Mouse (Mus musculus) heart, adult 11 months (tissue): ENCODE measurements around the gene Tbk1.

ENCODE experiments used
- DNase-seq: peaks from one replicate; pipeline ENCODE4 v3.0.0; 2022

The Tbk1 gene

DNA sequence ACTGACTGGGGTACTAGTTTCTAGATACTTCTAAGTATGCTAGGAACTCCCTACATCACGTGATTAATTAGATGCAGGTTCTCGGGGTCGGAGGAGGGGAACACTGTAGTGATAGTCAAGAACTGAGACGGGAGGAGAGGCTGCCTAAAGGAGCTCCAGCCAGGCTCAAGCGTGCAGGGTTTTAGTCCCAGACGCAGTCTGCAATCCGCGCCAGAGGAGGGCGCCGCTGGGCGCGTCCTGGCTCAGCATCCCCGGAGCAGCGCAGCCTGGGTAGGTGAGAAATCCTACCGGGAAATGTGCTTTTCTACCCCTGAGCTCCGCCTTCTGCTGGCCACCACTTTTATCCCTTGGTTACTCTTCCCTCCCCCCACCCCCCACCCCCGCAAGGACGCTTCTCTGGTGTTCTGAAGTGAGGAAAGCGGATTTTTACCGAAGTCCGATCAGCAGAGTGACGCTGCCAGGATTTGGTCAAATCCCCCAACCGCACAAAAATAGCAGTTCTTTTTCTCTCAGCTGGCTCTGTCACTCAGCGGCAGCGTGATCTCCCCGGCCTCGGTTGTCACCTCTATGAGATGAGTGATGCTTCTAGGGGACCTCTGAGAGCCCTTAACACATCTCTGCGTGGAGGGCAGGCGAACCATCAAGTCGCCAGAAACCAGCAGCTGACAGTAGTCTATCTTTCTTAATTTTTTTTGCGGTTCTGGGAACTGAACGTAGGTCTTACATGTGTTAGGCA lies 53.3 kb downstream of the Tbk1 start:
- peak; percentile 92 for DNase-seq

DNA sequence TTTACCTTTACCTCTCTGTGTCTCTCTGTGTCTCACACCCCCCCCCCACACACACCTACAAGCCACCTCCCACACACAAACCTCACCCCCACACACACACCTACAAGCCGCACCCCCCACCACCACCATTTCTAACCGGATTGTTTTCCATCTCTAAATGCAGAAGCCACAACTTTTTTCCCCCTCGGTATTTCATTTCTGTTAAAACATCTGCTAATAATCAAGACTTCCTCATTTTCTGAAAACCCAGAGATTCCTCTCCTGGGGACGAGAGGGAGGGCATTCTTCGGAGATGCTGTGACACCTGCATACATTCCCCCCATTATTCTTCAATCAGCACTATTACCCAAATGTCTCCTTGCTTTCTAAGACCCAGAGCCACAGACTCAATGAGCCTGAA lies 55.0 kb downstream of the Tbk1 start:
- DNase-seq = no peak

- DNase-seq = no peak
Measured at GRCm38 (mm10) chr10:121530365-121531003, 56.1 kb downstream of the Tbk1 start.

DNA sequence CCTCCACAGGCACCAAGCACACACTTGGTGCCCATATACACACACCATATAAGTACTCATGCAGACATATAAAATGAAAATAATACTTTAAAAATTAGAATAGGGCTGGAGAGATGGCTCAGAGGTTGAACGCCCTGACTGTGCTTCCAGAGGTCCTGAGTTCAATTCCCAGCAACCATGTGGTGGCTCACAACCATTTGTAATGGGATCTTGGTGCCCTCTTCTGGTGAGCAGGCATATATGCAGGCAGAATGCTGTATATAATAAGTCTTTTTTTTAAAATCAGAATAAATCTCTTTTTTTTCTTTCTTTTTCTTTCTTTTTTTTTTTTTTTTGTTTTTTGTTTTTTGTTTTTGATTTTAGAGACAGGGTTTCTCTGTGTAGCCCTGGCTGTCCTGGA lies 57.3 kb downstream of the Tbk1 start:
- no peak for DNase-seq

GRCm38 (mm10) chr10:121528470-121528869 lies 58.1 kb downstream of the Tbk1 start:
- DNase-seq = no peak

- no peak for DNase-seq
Measured at GRCm38 (mm10) chr10:121527114-121527513, 59.5 kb downstream of the Tbk1 start.

DNA sequence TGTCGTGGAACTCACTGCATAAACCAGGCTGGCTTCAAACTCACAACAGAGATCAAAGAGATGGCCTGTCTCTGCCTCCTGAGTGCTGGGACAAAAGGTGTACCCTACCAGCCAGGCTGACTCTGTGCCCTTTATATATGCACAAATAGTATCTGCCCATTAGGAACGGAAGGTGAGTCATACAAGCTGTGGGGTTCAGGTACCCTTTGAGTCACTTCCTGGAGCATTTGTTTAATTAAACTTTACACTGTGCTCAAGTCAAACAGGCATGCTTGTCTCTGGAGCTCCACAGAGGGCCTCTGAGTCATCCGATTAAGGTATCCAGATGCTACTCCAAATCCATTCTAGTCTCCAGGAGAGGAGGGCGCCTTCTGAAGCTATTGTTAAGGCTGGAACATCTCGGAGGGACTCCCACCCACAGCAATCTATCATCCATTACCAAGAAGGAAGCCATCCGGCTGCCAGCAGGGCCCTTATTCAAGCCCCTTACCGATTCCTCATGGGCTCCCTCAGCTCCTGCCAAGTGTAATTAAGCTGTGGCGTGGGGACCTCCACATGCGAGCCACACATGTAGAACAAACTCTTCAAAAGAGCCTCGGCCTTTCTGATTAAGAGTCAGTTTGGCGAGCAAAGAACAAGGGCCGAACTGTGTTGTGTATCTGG lies 65.5 kb downstream of the Tbk1 start:
- no peak for DNase-seq

DNA sequence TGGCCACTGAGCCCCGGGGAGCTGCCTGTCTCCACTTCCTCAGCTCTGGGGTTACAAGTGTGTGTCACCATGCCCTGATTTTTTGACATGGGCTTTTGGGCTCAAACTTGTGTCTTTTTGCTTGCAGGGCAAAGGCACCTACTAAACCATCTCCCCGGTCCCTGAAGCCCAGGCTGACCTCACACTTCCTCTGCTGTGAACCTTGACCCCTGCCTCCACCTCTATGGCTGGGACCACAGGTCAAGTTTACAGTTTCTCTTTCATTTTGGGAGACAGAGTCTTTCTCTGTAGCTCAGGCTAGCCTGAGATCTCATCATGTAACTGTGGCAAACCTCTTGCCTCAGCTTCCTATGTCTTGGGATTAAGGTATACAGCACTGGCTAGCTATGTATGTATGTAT lies 66.9 kb downstream of the Tbk1 start:
- no peak for DNase-seq

DNA sequence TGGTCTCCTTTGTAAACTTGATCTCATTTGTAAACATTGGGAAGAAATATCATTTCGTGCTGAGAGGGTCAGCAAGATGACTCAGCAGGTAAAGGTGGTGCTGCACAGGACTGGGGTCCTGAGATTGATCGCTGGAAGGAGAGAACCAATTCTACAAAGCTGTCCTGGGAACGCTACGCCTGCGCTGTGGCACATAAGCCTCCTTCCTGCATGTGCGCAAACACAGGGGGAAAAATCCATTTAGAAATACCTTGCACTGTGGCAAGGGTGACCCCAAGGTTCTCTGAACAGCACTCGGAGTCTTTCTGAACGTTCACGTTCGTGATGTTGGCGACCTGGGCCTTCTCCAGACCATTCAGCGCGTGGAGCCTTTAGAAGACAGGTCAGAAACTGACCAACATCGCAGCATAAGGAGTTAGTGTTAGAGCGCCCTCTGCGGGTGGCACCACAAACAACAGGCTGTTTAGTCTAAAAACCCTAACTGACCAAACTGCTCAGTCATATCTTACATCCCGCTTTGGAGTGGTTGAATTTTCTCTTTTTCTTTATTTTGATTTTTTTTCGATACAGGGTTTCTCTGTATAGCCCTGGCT lies 70.5 kb downstream of the Tbk1 start:
- DNase-seq = peak; percentile 96

GRCm38 (mm10) chr10:121509751-121510643 lies 76.6 kb downstream of the Tbk1 start:
- peak; percentile 93 for DNase-seq

- no peak for DNase-seq
Measured at GRCm38 (mm10) chr10:121507755-121508544, 78.6 kb downstream of the Tbk1 start.

GRCm38 (mm10) chr10:121506731-121507583 lies 79.6 kb downstream of the Tbk1 start:
- peak; percentile 95 for DNase-seq

GRCm38 (mm10) chr10:121505929-121506328 lies 80.7 kb downstream of the Tbk1 start:
- DNase-seq = no peak

DNA sequence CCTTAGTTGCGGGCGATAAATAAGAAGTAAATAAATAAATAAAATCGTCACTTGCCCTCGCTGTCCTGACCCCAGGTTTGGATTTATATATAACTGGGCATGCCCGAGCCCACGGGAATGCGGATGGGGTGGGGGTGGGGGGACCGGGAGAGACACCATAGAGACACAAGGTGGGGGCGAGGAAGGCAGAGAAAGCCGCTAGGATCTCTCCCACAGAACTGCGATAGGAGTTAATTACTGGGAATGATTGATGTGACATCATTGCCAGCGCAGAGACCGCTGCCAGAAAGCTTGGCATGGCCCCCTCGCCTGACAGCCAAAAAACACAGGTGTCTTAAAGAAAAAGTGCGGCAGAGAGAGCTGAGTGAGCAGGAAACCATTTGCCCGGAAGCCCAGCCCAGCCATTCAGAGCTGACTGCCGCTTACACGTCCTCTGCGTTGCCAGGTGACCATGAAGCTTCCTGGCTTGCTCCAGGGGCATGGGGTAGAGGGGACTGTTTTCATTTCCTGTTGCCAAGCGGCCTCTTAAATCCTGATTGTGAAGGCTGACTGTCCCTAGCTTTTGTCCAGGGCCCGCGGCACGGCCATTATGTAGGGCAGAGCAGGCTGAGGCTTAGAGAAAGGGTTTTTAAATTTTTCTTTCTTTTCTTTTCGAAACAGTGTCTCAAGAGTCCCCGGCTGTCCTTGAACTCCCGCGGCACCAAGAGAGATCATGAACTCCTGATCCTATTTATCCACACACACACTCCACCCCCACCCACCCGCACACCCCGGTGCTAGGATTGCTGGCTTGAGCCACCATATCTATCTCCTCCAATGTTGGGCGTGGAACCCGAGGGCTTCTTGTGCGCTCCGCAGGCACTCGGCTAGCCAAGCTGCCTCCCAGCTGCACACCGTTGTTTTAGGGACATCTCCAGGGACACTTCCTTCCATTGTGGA lies 81.3 kb downstream of the Tbk1 start:
- DNase-seq = peak; percentile 99

DNA sequence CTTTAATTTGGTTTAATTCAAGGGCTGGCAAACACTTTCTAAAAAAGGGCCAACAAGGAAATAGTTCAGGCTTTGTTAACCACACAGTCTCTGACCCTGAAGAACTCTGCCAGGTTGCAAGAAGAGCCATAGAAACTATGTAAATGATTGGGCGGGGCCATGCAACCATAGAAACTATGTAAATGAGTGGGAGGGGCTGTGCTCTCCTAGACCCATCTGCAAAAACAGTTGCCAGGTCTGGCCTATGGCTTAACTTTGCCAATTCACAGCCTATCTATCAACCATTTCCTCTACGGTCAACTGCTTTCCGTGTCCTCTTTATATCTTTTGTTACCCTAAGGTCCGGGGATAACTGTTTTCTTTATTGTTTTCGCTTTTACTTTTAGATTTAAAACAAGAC lies 85.4 kb downstream of the Tbk1 start:
- no peak for DNase-seq

- peak; percentile 94 for DNase-seq
Measured at GRCm38 (mm10) chr10:121500034-121500433, 86.6 kb downstream of the Tbk1 start.

DNA sequence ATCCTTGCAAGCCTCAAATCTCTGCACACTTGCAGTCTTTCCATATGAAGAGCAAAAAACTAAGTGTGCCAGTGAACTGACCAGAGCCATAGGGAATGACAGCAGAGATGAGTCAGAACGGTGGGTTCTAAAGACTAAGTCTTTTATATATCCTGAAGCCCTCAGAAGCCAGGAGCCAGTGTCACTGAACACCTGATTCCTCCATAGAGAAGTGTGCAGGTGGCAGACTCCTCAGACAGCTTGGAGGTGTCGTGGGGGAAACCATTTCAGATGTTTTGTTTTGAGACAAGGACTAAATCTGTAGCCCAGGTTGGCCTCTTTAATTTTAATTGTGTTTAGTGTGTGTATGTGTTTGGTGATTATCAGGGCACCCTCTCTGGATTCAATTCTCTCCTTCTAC lies 87.5 kb downstream of the Tbk1 start:
- DNase-seq = no peak

- peak; percentile 97 for DNase-seq
Measured at GRCm38 (mm10) chr10:121498481-121498904, 88.1 kb downstream of the Tbk1 start.

- DNase-seq = peak; percentile 92
Measured at GRCm38 (mm10) chr10:121497968-121498367, 88.6 kb downstream of the Tbk1 start.

- peak; percentile 95 for DNase-seq
Measured at GRCm38 (mm10) chr10:121496616-121497015, 90.0 kb downstream of the Tbk1 start.
